Mouse (Mus musculus): ENCODE measurements at regions not wholly inside any gene's neighbourhood (a gene's known extent, or its start where the extent isn't known, plus 50 kb on each side); places are given as distances from the start of the nearest gene placed in this dataset.

- TF ChIP-seq POLR2A (IDR thresholded peaks at IDR 0.05; ENCODE audit: control insufficient read depth, low read depth, low read length) (no peak), CTCF (IDR thresholded peaks at IDR 0.05; ENCODE audit: control insufficient read depth, insufficient read depth, insufficient replicate concordance, low read depth, low read length) (no peak)
These were observed 309.5 kb downstream of the Nedd1 start for GRCm38 (mm10) chr10:92412737-92413136.

Data from testis, adult 2 months (tissue).